Mouse (Mus musculus): Measurements from ENCODE around the gene Pls1. TPM values are rescaled to one million over a fixed set of nuclear protein-coding genes. Genes with fewer than 3 reads are reported as not detected.

The Pls1 gene
- total RNA-seq, 2 experiments from 2014 or later, result 2.9 to 3.4 TPM

DNA sequence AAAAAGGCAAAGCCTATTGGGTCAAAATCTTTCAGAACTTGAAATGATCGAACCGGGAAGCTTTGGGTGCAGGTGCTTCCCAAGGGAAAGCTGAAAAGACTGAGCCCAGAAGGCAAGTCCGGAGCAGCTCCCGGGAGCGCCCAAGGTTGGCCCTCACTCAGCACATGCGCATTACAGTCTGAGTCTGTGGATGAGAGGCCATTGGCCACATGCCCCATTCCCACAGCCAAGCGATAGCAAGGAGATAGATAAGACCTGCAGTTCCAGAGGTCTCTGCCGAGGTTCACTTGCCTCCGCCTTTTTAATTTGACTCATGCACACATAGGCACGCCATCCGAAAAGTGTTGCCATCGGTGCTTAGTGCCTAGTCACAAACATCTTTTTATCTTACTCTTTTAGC, 39.7 kb downstream of the Pls1 start:
- intact Hi-C loops (cut with DNase I), result no loop called here
- DNase-seq, result no peak

DNA sequence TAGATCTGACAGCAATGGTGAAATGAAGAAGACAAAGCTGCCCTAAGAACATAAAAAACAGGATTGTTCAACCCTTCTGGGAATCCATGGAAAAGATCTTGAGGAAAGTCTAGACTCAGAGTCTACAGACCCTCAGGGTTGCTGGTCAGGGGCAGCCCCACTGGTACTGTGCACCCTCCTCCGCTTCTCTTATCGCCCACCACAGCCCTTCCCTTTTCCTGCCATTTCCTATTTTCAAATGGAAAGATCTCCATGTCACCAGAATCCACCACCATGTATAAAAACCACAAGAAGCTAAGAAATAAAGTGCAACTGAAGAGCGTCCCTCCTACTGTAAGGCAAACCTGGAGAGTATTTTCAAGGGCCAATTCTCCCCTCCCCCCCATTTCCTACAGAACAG, 41.3 kb downstream of the Pls1 start:
- intact Hi-C loops (cut with DNase I), result no loop called here
- DNase-seq, result no peak

DNA sequence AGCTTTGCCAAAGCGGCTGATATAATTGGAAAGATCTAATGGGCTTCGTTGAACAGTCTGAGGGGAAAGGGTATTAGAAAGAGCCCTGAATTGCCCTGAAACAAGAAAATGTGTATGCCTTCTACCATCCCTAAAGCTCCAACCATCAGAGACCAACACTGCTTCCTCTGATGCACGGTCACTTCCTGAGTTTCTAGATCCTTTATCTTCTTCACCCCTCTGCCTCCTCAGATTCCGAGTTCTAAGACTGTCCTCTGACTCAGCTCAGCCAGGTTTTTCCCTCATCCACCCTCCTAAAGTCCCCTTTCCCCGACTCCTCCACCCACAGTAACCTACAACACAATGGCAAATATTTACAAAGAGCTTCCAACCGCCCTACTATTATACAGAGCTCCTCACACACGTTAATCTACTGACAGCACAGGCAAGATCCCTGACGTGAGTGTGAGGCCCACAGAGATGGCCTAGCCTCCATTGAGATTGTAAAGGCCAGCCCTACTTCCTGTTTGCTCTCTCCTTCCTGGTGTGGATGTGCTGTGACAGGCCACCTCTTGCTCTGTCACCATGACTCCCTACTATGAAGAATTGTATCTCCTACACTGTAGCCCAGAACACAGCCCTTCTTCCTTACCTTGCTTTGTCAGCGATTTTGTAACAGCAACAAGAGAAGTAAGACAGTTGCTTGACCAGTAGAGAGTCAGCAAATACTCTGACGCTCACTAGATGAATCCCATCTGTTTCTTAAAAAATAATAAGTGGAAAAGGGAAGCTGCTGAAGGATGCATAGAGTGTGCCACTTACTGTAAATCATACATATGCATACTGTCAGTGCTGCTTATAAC, 43.3 kb downstream of the Pls1 start:
- no peak for DNase-seq
- intact Hi-C loops (cut with DNase I), result no loop called here

- DNase-seq, result no peak
- intact Hi-C loops (cut with DNase I), result no loop called here
Measured at GRCm38 (mm10) chr9:95796323-95796722, 48.8 kb downstream of the Pls1 start.

- DNase-seq, result no peak
- intact Hi-C loops (cut with DNase I), result no loop called here
Measured at GRCm38 (mm10) chr9:95795844-95796243, 49.3 kb downstream of the Pls1 start.

GRCm38 (mm10) chr9:95795077-95795784, 49.9 kb downstream of the Pls1 start:
- no peak for DNase-seq
- intact Hi-C loops (cut with DNase I), result no loop called here

DNA sequence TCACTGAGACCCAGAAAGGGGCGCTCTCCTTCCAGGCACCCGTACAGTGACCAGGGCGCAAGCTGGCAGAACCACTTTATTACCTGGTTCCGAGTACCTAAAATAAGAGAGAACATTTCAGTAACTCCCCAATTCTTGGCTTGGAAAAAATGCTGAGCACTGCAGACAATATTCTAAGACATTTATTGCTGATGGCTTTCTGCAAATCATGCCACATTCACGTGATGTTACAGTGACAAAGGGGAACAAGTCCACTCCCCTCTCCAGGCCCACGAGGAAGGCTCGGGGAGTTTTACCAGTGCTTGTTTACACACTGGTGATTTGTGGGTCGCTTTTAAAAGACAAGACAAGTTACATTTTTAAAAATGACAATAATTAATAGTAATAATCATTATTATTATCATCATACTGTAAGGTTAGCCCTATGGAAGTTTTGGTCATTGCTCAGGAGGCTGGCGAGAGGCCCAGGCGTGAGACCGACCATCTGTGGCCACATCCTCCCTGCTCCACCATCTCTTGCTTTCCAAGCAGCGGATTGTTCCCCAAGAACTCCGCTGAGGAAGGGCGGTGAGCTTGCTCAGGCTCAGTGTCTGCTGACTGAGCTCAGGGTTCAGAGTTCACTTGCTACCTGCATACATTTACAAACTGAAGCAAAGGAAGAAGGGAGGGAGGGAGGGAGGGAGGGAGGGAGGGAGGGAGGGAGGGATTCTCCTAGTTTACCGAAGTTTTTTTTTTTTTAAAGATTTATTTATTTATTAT, 50.9 kb downstream of the Pls1 start:
- no peak for DNase-seq
- intact Hi-C loops (cut with DNase I), result no loop called here

DNA sequence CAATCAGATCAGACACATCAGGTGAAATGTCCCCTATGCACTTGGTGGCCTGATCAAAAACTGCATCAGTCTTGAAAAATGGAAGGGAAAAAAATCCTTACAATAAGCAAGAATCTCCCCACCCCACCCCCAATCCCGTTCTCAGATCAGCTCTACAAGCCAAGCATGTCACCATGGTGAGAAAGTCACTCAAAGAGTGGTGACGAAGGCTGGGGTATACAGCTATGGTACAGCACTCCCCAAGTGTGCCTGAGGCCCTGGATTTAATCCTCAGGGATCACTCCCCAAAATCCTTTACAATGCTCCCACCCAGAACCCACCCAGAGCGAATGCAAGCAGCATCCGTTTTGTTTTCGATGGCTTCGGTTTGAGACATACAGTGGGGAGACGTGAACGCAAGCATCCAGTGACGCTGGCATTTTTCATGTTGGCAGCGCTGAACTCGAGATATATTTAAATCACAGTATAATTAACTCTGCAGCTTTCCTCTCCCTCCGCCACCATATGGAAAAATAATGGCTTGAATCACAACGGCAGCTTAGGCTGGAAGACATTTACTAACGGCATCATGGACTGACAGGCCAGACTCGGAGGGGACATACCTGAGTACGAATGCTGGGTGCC, 60.1 kb downstream of the Pls1 start:
- no peak for DNase-seq
- intact Hi-C loops (cut with DNase I), result no loop called here

DNA sequence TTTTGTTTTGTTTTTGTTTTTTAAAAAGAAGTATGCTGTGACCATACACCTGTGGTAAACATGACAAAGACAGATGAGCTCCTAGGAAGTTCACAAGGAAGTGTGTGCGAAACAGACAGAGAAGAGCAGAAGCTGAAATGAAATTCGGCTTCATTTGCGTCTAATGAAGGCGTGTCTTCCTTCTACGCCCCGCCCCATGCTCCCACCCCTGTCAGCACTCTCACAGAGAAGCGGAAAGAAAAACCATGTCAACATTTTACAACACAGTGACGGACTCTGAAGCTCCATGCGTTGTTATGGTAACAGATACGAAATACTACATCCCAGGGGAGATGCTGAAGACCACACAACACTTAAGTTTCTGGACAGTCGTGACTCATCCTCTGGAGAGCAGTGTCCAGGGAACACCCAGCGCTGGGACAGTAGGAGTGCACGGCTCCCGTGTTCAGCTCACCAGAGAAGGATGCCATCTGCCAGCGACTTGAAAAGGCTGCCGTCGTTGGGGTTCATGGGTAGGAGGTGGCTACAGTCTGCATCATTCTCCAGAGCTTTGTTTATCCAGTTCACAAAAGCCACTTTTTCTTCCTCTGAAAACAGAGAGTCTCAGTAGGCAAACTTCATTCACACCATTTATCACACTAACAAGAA, 61.3 kb downstream of the Pls1 start:
- intact Hi-C loops (cut with DNase I), result no loop called here
- no peak for DNase-seq

DNA sequence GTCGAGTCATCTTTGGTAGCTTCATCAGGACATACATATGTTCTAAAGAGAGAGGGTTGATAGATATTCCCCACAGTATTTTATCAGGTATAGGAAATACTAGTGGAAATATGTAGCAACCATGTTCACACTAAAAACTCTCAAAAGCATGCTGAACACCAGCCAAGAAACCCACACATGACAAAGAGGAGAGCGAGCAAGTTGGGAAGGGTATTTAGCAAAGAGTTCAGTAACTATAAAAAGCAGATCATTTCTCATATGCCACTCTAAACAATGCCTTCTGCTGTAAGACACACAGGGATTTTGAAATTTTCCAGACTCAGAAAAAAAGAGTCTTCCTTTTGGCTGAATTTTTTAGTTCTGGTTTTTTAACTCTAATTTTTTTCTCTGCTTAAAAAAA, 73.4 kb downstream of the Pls1 start:
- DNase-seq, result no peak
- intact Hi-C loops (cut with DNase I), result no loop called here

DNA sequence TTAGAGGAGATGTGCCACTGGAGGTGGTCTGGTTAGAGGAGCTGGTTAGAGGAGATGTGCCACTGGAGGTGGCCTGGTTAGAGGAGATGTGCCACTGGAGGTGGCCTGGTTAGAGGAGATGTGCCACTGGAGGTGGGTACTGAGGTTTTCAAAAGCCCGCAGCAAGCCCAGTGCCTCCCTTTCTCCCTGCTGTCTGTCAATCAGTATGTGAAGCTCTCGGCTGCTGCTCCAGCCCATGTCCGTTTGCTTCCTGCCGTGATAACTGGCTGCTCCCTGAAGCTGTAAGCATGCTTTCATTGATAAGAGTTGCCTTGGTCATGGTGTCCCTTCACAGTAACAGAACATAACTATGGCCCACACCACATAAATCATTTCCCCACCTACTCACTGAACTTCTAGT, 81.9 kb downstream of the Pls1 start:
- no peak for DNase-seq
- intact Hi-C loops (cut with DNase I), result no loop called here

GRCm38 (mm10) chr9:95762228-95762627, 82.9 kb downstream of the Pls1 start:
- DNase-seq, result no peak
- intact Hi-C loops (cut with DNase I), result no loop called here

DNA sequence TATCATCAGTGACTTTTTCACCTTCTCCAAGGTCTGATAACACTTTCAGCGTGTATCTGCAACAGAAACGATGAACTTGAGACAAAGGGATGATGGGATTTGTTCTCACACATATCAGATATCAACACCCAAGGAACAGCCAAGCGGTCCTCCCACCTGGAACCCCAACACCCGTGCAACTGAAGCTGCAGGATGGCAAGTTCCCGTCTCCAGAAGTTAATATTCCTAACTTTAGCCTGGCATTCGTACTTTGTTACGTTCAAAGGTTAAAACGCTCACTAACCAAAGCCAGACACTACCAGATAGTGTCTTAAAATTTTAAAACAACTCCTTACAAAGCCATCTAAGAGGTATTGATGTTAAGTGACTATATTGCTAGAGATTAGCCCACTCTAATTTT, 83.7 kb downstream of the Pls1 start:
- intact Hi-C loops (cut with DNase I), result no loop called here
- DNase-seq, result no peak

DNA sequence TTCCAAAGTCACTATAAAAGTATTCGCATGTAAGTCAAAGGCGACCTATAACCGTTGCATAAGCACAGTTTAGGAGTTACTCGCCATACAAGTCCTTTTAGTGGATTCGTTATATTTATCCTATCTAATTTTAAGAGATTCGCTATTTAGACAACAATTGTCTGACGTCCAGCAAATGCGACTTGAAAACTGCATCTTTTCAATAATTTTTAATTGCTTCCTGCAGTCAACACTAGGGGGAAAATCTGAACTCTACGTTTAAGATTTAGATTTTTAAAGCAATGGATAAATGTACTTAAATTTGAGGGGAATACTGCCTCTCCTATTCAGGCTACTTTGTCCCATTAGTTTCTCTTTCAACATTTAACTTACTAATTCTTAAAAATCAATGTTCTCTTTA, 94.4 kb downstream of the Pls1 start:
- DNase-seq, result no peak

GRCm38 (mm10) chr9:95750037-95750511, 95.0 kb downstream of the Pls1 start, which contains the start of gene Trpc1:
TSS of gene Trpc1 (minus strand) at chr9:95750375.
- DNase-seq, result peak; percentile 89
- intact Hi-C loops (cut with DNase I), result loop anchor here (2.0 kb wide), 1 partner anchor 93 kb away; no protein-coding TSS in a partner anchor

More for the DNA sequence above, 94.4 kb downstream of the Pls1 start:
- intact Hi-C loops (cut with DNase I), result loop anchor here (2.0 kb wide), 1 partner anchor 92 kb away; no protein-coding TSS in a partner anchor

DNA sequence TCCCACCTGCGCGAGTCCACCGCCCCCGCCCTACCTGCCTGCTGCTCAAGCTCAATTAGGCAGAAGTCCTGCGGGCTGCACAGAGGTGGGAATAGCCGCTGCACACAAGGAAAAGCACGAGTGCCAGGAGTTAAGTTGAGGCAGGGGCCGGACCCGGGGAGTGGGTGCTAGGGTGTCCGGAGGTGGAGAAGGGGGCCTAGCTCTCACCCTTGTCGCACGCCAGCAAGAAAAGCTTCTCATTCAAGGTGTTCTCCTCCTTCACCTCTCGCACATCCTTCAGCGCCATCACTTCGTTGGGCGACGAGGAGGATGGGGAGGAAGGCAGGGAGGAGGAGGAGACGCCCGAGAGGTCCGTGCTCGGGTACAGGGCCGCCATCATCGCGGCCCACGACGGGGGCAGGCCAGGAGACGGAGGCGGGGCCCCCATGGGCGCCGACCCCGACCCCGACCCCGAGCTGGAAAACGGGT, 95.6 kb downstream of the Pls1 start:
- DNase-seq, result peak; percentile 27
- intact Hi-C loops (cut with DNase I), result no loop called here

DNA sequence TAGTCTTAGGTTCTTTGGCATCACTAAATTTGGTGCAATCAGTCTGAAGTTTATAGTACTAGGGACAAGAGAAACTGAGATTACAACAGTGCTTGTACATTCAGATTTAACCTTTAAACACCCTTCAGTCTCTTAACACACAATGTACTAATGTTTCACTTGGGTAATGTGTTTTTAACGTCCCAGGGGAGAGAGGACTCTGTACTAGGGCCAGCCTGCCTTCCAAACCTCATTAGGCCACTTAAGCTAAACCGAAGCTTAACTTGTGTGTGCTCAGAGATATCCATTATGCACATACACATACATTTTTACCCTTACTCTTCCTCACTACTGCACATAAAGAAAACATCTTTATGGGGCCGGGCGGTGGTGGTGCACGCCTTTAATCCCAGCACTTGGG, 97.8 kb downstream of the Pls1 start:
- intact Hi-C loops (cut with DNase I), result no loop called here

GRCm38 (mm10) chr9:95744845-95745613, 100.1 kb downstream of the Pls1 start:
- intact Hi-C loops (cut with DNase I), result no loop called here
- DNase-seq, result peak; percentile 17

More for the DNA sequence above, 97.8 kb downstream of the Pls1 start:
- no peak for DNase-seq

GRCm38 (mm10) chr9:95736238-95736637, 108.9 kb downstream of the Pls1 start:
- DNase-seq, result no peak
- intact Hi-C loops (cut with DNase I), result loop anchor here (5.0 kb wide), 1 partner anchor 116 kb away; no protein-coding TSS in a partner anchor

All from left cerebral cortex, postnatal 4 days (tissue).